In the genomic region with DNA sequence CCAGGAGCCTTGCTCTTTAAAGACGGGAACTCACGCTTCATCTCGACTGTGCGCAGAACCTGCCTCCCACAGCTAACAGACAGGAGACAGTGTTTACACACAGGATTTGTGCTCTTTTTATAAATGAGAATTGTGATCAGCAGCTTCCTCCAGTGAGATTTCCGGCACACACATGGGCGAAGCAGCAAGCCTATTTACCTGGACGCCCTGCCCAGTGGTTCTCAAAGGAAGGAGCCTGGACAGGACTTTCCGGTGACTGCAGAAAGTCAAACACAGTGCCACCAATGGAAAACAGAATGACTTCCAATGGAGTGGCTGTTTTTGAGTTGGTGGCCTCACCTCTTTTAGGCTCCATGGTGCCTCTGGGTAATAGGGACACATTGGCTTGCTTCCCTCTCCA, we compare ENCODE assay signal across 19 mouse cellular contexts.
"Had no signal": no experiment of that assay in that cellular context is flagged by ENCODE, and none has a peak within 500 bp of the region (broad histone marks: within the 10 kb centered on the region; RNA-seq: fewer than 3 reads in every experiment).

No protein-coding gene starts in this region.

- H3K9me3 ChIP-seq: lung, embryonic 15.5 days; megakaryocyte, embryonic 14.5 days; midbrain, embryonic 13.5 days; midbrain, embryonic 15.5 days; neural tube, embryonic 12.5 days; stomach, embryonic 15.5 days had no signal

- H3K27me3 ChIP-seq: megakaryocyte, embryonic 14.5 days; midbrain, embryonic 13.5 days; midbrain, embryonic 15.5 days; stomach, embryonic 15.5 days had no signal

- H3K4me3 ChIP-seq: lung, embryonic 15.5 days; megakaryocyte, embryonic 14.5 days; midbrain, embryonic 13.5 days; midbrain, embryonic 15.5 days; neural tube, embryonic 12.5 days; stomach, embryonic 15.5 days had no signal

- DNase-seq: liver, postnatal 0 days; lung, adult 2 months; lung, postnatal 14 days; lung, postnatal 36 days; right cerebral cortex, postnatal 25 days; right cerebral cortex, postnatal 4 days; spleen, adult 18-20 months; thymus, adult 2 months; thymus, postnatal 25 days; thymus, postnatal 4 days had no signal

- H3K4me2 ChIP-seq: lung, embryonic 15.5 days; midbrain, embryonic 11.5 days; midbrain, embryonic 13.5 days; midbrain, embryonic 15.5 days; neural tube, embryonic 12.5 days; stomach, embryonic 15.5 days had no signal

- H3K36me3 ChIP-seq: lung, embryonic 15.5 days; midbrain, embryonic 13.5 days; midbrain, embryonic 15.5 days; neural tube, embryonic 12.5 days; stomach, embryonic 15.5 days had no signal

- H3K4me1 ChIP-seq: lung, embryonic 15.5 days; stomach, embryonic 15.5 days had no signal

- H3K9ac ChIP-seq: liver, postnatal 0 days; lung, embryonic 15.5 days; midbrain, embryonic 13.5 days; midbrain, embryonic 15.5 days; neural tube, embryonic 12.5 days; stomach, embryonic 15.5 days had no signal

- ATAC-seq: liver, postnatal 0 days; lung, postnatal 0 days; midbrain, embryonic 13.5 days; midbrain, embryonic 15.5 days had no signal

- H3K27ac ChIP-seq: lung, embryonic 15.5 days; macrophage; midbrain, embryonic 13.5 days; midbrain, embryonic 15.5 days; neural tube, embryonic 12.5 days; stomach, embryonic 15.5 days had no signal
